Mouse (Mus musculus) heart, embryonic 10.5 days (tissue): ENCODE measurements around the gene Ccnb3. TPM values are rescaled to one million over a fixed set of nuclear protein-coding genes. Genes with fewer than 3 reads are reported as not detected.
"Not testable (repeated sequence)": the region's sequence is repeated elsewhere in the genome, so short reads cannot be mapped to it uniquely, and the experiment has no call there.

ENCODE experiments used
- DNase-seq: peaks from one replicate; pipeline ENCODE4 v3.0.0-alpha.2; 2017; ENCODE audit warnings: low spot score
- H3K27ac ChIP-seq: fragments of 300-500 bp; sonication (generic); 2 replicates; pipeline ENCODE4 v1.5.1; 2016; ENCODE audit warnings: mild to moderate bottlenecking
- H3K27me3 ChIP-seq: fragments of 300-500 bp; sonication (generic); 2 replicates; pipeline ENCODE4 v1.6.1; 2016; ENCODE audit warnings: mild to moderate bottlenecking; ENCODE audit not compliant: poor library complexity, insufficient read depth, severe bottlenecking
- H3K36me3 ChIP-seq: fragments of 300-500 bp; sonication (generic); 2 replicates; pipeline ENCODE4 v1.6.1; 2016; ENCODE audit warnings: mild to moderate bottlenecking, moderate library complexity
- H3K4me1 ChIP-seq: fragments of 300-500 bp; sonication (generic); 2 replicates; pipeline ENCODE4 v1.6.1; 2016; ENCODE audit warnings: mild to moderate bottlenecking
- H3K4me3 ChIP-seq: fragments of 300-500 bp; sonication (generic); 2 replicates; pipeline ENCODE4 v1.5.1; 2016; ENCODE audit warnings: mild to moderate bottlenecking, moderate library complexity
- H3K9me3 ChIP-seq: fragments of 300-500 bp; sonication (generic); 2 replicates; pipeline ENCODE4 v1.6.1; 2016; ENCODE audit warnings: mild to moderate bottlenecking, moderate library complexity
- WGBS: fragments of 180-500 bp; shearing (Covaris S2); methylation state at CpG from one replicate; pipeline ENCODE4 v1.1.7; 2016; 5-methylcytosine and 5-hydroxymethylcytosine counted together
- polyA plus RNA-seq: library from polyadenylated mRNA; unstranded; fragments of >200 nt; fragmentation: Nextera tagmentation; extraction: Ambion mirVana; gene quantifications from 2 replicates; pipeline ENCODE4 v1.2.1, GENCODE M21; 2016

Ccnb3 gene
- polyA plus RNA-seq = 0.08 and 0.44 TPM in 2 replicates

GRCm38 (mm10) chrX:7041519-7041918 is at the start of gene Ccnb3:
Gene Ccnb3 (minus strand): TSS chrX:7041619.
- Histone ChIP-seq H3K36me3 (no peaks in the 10 kb centered on the region), H3K27me3 (no peaks in the 10 kb centered on the region), H3K4me1 (no peaks in the 10 kb centered on the region), H3K9me3 (no peaks in the 10 kb centered on the region), H3K4me3 (no peak within 1 kb of the TSS), H3K27ac (no peak within 1 kb of the TSS)
- DNase-seq = no peak
- WGBS = 92% methylated on average over 19 of the region's 19 CpGs

- H3K9me3 ChIP-seq = no peaks in the 10 kb centered on the region
- DNase-seq = no peak
- H3K36me3 ChIP-seq = no peaks in the 10 kb centered on the region
- no peaks in the 10 kb centered on the region for H3K27me3 ChIP-seq
- H3K27ac ChIP-seq = no peak overlapping the region
- H3K4me3 ChIP-seq = no peak overlapping the region
- H3K4me1 ChIP-seq = no peaks in the 10 kb centered on the region
Observed at GRCm38 (mm10) chrX:7090323-7090722, 48.9 kb upstream of the Ccnb3 start.

- no peaks in the 10 kb centered on the region for H3K36me3 ChIP-seq
- no peaks in the 10 kb centered on the region for H3K9me3 ChIP-seq
- WGBS = 75% methylated on average over 1 of the region's 1 CpGs
- DNase-seq = no peak
- H3K4me3 ChIP-seq = no peak overlapping the region
- H3K4me1 ChIP-seq = no peaks in the 10 kb centered on the region
- no peaks in the 10 kb centered on the region for H3K27me3 ChIP-seq
- no peak overlapping the region for H3K27ac ChIP-seq
Observed at GRCm38 (mm10) chrX:7085878-7086277, 44.5 kb upstream of the Ccnb3 start.

- Histone ChIP-seq H3K27me3 (no peaks in the 10 kb centered on the region), H3K9me3 (no peaks in the 10 kb centered on the region), H3K4me1 (no peaks in the 10 kb centered on the region), H3K36me3 (no peaks in the 10 kb centered on the region), H3K27ac (peak overlapping the region; percentile 22; the same call in 1 of the 2 replicates), H3K4me3 (no peak overlapping the region)
- 29% methylated on average over 6 of the region's 6 CpGs for WGBS
- DNase-seq = peak; percentile 74
Observed at GRCm38 (mm10) chrX:7079820-7080429, 38.5 kb upstream of the Ccnb3 start.

- Histone ChIP-seq H3K27me3 (no peaks in the 10 kb centered on the region), H3K36me3 (no peaks in the 10 kb centered on the region), H3K27ac (no peak overlapping the region), H3K4me3 (no peak overlapping the region), H3K9me3 (peaks cover 4% of the 10 kb centered on the region; the same call in 1 of the 2 replicates), H3K4me1 (no peaks in the 10 kb centered on the region)
- 61% methylated on average over 2 of the region's 2 CpGs for WGBS
- no peak for DNase-seq
Observed at GRCm38 (mm10) chrX:7068002-7068401, 26.6 kb upstream of the Ccnb3 start.

- no peak for DNase-seq
- no peaks in the 10 kb centered on the region for H3K36me3 ChIP-seq
- H3K27me3 ChIP-seq = no peaks in the 10 kb centered on the region
- no peak within 1 kb of the TSS for H3K27ac ChIP-seq
- H3K4me3 ChIP-seq = no peak within 1 kb of the TSS
- H3K9me3 ChIP-seq = peaks cover 4% of the 10 kb centered on the region; the same call in 1 of the 2 replicates
- 91% methylated on average over 1 of the region's 1 CpGs for WGBS
- H3K4me1 ChIP-seq = no peaks in the 10 kb centered on the region
Observed at GRCm38 (mm10) chrX:7067219-7067618, 25.8 kb upstream of the Ccnb3 start, which contains the start of gene Akap4. Gene Akap4 (plus strand): TSS chrX:7067519.

- Histone ChIP-seq H3K36me3 (no peaks in the 10 kb centered on the region), H3K9me3 (no peaks in the 10 kb centered on the region), H3K27ac (no peak overlapping the region), H3K4me3 (no peak overlapping the region), H3K27me3 (no peaks in the 10 kb centered on the region), H3K4me1 (no peaks in the 10 kb centered on the region)
- DNase-seq = no peak
Observed at GRCm38 (mm10) chrX:7064109-7064508, 22.7 kb upstream of the Ccnb3 start.

GRCm38 (mm10) chrX:7057634-7058033 is 16.2 kb upstream of the Ccnb3 start:
- Histone ChIP-seq H3K27me3 (no peaks in the 10 kb centered on the region), H3K27ac (no peak overlapping the region), H3K4me1 (no peaks in the 10 kb centered on the region), H3K4me3 (no peak overlapping the region), H3K9me3 (no peaks in the 10 kb centered on the region), H3K36me3 (no peaks in the 10 kb centered on the region)
- DNase-seq = no peak
- 58% methylated on average over 2 of the region's 2 CpGs for WGBS

- H3K4me1 ChIP-seq = no peaks in the 10 kb centered on the region
- H3K27ac ChIP-seq = no peak overlapping the region
- no peaks in the 10 kb centered on the region for H3K27me3 ChIP-seq
- H3K9me3 ChIP-seq = no peaks in the 10 kb centered on the region
- no peak for DNase-seq
- no peak overlapping the region for H3K4me3 ChIP-seq
- no peaks in the 10 kb centered on the region for H3K36me3 ChIP-seq
Observed at GRCm38 (mm10) chrX:7057056-7057455, 15.6 kb upstream of the Ccnb3 start.

GRCm38 (mm10) chrX:6983916-6984315 is 57.5 kb downstream of the Ccnb3 start:
- not testable (repeated sequence) for H3K36me3 ChIP-seq, H3K4me3 ChIP-seq, DNase-seq, H3K4me1 ChIP-seq, H3K27ac ChIP-seq, H3K9me3 ChIP-seq, H3K27me3 ChIP-seq
- 86% methylated on average over 4 of the region's 4 CpGs for WGBS

GRCm38 (mm10) chrX:6971956-6972355 is 69.5 kb downstream of the Ccnb3 start:
- 50% methylated on average over 1 of the region's 1 CpGs for WGBS
- no peaks in the 10 kb centered on the region for H3K36me3 ChIP-seq
- H3K4me3 ChIP-seq = no peak overlapping the region
- H3K4me1 ChIP-seq = no peaks in the 10 kb centered on the region
- DNase-seq = no peak
- no peak overlapping the region for H3K27ac ChIP-seq
- H3K9me3 ChIP-seq = no peaks in the 10 kb centered on the region
- H3K27me3 ChIP-seq = no peaks in the 10 kb centered on the region

GRCm38 (mm10) chrX:6968598-6968997 is 72.8 kb downstream of the Ccnb3 start:
- no peak for DNase-seq
- H3K27ac ChIP-seq = no peak overlapping the region
- 74% methylated on average over 3 of the region's 3 CpGs for WGBS
- no peaks in the 10 kb centered on the region for H3K27me3 ChIP-seq
- H3K36me3 ChIP-seq = no peaks in the 10 kb centered on the region
- no peak overlapping the region for H3K4me3 ChIP-seq
- H3K9me3 ChIP-seq = no peaks in the 10 kb centered on the region
- no peaks in the 10 kb centered on the region for H3K4me1 ChIP-seq
